Mouse (Mus musculus) heart, postnatal 36 days (tissue): ENCODE results near the gene Duox1. TPM values are rescaled to one million over a fixed set of nuclear protein-coding genes. Genes with fewer than 3 reads are reported as not detected.

Source experiments
- DNase-seq, 2 experiments: peaks; one replicate each; pipeline ENCODE4 v3.0.0; 2021 to 2022
- intact Hi-C: fragments of 180-260 bp; cut with DNase I; formaldehyde crosslinking; loops from one replicate; pipeline ENCODE4 v1.15.1; 2025
- total RNA-seq, 2 experiments: library from RNA; stranded (reverse); gene quantifications; 2 replicates each; pipeline ENCODE4 v1.2.3; 2021

Duox1 gene
- under 1 TPM; 0.17 to 0.27 TPM for total RNA-seq

DNA sequence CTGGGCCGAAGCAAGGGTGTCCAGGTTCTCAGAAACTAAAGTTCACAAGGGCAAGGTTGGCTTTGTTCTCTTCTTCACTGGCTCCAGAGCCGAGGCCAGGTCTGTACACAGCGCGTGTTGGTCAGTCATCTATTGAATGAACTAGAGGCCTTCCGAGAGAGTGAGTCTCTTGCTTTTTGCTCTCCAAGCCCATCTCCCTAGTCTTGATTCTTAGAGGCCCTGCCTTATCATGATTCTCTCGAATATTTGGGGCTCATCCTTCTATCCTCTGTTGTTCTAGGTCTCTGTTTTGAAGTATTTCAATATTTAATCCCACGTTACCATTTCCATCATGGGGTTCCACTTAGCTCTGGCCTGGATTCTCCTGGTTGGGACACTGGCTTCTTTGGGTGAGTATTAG lies at the start of gene Duox1:
TSS of gene Duox1 (plus strand) at position 301 of the 400 bp plus-strand sequence.
- intact Hi-C loops, result no loop called here
- DNase-seq, result no peak

DNA sequence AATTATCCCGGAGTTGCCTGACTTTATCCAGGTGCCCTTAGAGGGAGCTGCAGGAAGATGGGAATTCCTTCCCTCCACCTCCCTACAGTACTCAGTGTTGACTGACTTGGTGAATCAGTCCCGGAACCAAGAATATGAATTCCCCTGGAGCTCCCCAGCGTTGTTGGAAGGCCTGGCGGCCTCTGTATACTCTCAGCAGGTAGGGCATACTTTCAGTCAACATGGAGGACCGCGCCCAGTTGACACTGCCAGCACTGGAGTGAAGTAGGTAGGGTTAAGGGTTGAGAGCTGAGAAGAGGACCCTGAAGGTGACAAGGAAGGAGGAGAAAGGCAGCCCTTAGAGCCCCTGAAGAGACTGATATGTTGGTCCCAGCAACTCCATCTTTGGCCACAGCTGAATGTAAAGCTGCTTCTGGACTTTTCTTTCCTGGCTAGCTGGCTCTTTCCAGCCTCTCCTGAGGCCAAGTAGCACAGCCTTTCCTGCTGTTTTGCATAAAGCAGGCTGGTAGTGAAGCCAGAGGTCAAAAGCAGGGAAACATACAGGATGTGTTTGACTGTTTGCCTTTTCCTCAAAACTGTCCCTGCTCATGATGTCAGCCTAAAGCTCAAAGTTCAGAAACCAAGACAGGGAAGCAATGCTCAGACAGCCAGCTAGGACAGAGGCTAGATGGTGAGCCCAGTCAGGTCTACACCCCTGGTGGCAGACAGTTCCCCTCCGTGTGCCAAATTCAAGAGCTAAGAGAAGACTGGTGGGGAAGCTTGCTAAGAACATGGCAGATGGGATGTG lies 48.9 kb upstream of the Duox1 start:
- intact Hi-C loops, result no loop called here
- DNase-seq, result no peak

DNA sequence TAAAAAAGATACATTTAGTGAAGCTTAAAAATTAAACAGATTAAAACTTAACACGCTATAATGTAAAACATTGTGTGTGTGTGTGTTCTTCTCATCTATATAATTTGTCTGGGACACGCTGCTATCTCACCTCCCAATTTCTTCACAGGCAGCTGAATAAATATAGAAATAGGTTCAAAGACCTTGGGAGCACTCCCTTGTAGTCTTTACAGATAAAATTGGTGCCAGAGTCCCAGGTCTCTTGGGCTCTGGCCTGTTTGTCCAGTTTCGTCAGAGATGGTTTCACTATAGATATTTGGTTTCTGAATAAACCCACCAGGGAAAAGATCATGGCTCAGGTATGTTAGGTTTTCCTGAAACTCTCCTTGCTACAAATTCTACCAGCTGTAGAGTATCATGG lies 36.7 kb upstream of the Duox1 start:
- no peak for DNase-seq
- intact Hi-C loops, result no loop called here

DNA sequence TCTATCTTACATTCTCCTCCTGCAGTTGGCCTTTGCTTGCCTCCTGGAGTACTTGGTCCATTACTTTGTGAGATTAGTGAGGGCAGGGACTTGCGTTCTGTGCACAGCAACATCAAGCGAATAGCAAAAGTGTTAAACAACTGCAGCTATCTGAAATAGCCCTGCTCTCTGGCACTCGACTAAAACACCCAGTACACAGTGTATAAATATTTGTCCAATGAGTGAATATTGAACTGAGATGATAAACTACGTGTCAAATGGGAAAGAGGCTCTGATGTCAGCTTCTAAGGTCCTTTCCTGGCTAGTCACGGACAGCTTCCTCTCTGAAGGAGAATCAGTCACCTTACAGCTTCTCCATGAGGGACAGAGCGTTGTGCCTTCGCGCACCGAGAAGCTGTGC lies 31.4 kb upstream of the Duox1 start:
- intact Hi-C loops, result no loop called here
- DNase-seq, result no peak

DNA sequence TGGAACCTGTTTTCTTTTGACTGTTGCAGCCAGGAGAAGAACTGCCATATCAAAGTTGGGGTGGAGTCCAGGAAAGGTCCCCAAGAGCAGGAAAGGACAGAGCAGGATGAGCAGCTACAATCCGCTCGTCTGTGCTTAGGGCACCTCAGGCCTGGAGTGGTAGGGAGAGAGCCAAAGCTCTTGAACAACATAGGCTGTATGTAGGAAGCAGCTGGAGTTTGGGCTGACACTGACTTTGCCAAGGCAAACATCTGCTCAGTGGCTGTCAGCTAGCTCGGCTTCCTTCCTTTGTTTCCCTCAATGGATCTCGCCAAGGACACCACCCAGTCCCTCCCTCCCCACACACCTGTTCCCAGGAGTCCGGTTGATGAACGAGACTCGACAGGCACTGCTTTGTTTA lies 29.3 kb upstream of the Duox1 start:
- intact Hi-C loops, result no loop called here
- DNase-seq, result no peak

DNA sequence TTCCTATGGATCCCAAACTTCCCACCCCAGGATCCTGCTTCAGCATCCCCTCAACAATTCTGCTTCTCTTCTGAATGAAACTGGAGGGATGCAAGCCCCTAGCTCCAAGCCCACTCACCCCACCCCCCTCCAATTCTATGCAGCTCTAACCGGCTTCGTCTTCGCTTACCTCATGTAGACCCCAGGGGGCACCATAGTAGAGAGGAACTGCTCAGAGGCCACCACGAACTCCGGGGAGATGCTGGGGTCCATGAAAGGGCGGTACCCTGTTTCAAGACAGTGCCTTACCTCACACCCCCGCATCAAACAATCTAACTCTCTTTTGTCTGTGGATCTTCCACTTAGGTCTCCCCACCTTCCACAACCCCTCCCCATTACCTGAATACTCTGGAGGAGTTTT lies 20.6 kb upstream of the Duox1 start:
- intact Hi-C loops, result no loop called here
- no peak for DNase-seq

DNA sequence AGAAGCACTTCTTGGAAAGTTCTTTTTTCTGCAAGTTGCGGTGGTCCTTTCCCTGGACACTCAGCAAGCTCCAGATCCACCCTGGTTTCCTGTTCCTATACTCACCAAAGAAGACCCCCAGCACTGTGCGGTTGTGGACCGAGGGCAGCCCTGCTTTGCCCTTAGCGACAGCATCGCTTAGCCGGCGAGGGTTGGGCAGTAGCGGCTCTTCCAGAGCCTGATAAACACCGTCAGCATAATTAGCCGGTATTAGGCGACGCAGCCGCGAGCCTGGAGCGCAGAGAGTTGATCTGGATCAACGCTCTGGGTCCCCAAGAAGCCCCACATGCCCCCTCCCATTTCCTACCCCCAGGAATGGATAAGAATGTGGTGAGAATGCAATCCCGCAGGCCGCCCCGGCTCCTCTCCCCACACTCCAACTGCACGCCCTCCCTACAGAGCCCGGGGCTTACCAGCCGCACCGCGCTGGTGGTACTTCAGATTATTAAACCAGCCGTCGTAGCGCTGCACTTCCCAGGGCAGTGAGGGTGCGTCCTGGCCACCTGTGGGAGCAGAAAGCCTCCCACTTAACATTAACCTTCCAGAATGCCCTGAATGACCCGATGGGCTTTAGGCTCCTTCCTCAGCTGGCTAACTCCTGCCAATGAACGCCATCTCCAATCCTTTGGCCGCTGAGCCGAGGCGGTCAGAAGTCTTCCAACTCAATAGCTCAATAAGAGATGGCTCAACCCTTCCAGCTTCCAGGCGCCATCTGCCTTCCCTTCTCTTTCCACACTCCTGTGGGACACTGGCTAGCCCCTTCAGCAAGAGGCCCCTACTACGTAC lies 18.0 kb upstream of the Duox1 start:
- intact Hi-C loops, result no loop called here
- no peak for DNase-seq

DNA sequence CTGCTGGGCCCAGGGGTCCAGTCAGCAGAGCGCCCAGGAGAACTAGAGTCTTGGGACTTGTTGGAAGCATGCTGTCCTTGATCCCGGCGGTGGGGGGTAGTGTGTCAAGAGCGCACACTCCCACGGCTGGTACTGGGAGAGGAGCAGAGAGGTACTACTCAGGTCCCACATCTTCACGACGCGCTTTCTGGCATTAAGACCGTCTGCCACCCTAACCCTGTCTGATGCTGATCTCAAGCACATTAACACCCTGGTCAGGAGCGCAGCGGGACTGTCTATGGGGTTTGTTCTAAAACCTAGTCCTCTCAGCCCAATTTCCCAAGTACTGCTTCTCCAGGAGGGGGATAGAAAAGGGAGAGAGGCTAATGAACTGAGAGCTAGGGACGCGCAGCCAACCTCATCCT lies 17.4 kb upstream of the Duox1 start, which contains the start of gene Duox2:
TSS of gene Duox2 (minus strand) at position 354 of the 404 bp plus-strand sequence.
- intact Hi-C loops, result no loop called here
- DNase-seq, result no peak

DNA sequence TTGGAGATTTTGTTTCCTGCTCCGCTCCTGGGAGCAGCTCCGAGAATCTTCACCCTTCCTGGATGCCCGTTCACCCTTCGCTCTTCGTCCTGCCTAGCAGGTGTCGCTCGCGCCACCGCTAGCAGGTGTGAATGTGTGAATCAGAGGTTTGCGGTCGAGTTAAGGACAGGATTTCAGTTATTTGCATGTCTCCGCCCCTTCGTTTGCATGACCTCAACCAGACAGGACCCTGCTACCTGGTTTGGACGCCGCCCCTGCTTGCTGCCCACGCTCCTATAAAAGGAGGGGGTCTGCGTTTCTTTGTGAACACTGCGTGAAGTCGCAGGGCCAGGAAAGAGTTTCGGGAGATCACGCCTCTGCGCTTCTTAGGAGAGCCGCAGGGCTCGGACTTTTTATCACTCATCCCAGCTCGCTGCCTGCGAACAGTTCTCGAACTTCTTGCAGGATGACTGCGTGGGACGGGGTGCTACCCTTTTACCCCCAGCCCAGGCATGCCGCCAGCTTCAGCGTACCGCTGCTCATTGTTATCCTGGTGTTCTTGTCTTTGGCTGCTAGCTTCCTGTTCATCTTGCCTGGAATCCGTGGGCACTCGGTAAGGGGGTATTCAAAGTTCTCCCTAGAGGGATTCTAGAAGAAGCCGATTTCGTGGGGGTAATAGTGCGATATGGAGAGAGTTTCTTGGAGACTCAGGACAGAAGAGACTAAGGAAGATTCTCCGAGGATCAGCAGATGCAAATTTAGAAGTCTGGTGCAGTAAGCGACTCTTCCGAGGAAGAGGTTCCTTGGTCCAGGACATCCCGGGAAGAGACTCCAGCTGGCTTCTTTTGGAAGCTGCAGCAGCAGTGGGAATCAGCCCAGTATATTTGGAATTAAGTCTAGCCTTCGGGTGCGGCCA lies 16.6 kb upstream of the Duox1 start, which contains the start of gene Duoxa2:
TSS of gene Duoxa2 (plus strand) at position 305 of the 895 bp plus-strand sequence.
- intact Hi-C loops, result no loop called here
- no peak for DNase-seq

DNA sequence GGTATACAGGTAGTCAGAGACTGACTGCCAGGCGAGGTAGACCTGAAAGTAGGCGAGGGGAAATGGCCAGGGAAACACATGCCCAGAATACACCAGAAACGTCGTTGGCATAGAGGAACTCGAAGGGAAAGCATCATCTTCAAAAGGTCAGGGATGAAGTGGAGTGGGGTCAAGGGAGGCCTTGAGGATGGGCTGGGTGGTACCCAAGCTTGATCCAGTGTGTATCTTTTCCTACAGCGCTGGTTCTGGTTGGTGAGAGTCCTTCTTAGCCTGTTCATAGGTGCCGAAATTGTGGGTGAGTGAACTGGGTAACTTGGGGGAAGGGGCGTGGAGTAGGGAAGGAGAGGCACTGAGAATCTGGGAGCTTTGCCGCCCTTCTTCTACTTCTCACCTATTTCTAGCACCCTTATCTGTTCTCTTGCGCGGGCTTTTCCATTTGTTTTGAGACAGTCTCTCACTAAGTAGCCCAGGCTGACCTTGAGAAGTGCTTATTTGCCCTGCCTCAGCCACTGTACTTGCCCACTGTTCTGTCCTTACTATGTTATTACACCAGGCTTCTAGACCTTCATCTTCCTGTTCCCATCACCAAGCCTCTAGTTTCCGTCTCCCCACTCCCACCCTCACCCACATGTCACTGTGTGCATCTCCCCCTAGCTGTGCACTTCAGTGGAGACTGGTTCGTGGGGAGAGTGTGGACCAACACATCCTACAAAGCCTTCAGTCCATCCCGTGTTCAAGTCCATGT lies 15.4 kb upstream of the Duox1 start:
- intact Hi-C loops, result loop anchor here (5.0 kb wide), 2 partner anchors 58 to 228 kb away; no protein-coding TSS in a partner anchor
- no peak for DNase-seq

DNA sequence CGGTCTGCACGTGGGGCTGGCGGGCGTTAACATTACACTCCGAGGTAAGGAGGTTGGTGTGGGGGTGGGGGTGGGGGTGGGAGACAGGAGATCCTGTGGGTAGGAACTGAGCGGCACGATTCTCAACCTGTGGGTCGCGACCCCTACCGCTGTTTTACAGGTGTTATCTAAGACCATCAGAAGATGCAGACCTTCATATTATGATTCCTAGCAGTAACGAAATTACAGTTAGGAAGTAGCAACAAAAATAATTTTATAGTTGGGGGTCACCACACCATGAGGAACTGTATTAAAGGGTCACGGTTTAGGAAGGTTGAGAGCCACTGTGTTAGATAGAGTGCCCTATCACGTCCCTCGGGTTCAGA lies 14.8 kb upstream of the Duox1 start:
- intact Hi-C loops, result loop anchor here (5.0 kb wide), 2 partner anchors 58 to 228 kb away; no protein-coding TSS in a partner anchor
- no peak for DNase-seq

DNA sequence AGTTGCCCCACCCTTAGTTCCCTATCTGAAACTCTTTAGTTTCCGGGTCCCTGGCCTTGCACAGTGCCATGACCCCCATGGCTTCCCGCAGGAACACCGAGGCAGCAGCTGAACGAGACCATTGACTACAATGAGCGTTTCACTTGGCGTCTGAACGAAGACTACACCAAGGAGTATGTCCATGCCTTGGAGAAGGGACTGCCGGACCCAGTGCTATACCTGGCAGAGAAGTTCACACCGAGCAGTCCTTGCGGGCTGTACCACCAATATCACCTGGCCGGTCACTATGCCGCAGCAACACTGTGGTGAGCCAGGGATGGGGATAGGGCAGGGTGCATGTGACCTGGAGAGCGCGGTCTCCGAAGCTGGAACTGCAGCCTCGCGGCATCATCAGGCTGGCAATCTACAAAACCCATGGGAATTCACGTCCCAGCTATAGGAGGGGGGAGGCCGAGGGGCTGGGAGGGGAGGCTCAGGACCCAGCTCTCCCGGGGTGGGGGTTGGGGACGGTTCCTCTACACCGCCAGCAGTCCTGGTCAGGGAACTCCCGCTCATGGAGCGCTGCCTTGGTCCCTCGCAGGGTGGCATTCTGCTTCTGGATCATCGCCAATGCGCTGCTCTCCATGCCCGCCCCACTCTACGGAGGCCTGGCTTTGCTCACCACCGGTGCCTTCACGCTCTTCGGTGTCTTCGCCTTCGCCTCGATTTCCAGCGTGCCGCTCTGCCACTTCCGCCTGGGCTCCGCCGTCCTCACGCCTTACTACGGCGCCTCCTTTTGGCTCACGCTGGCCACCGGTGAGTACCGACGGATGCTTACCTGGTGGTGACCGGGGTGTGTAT lies 14.2 kb upstream of the Duox1 start:
- intact Hi-C loops, result loop anchor here (5.0 kb wide), 2 partner anchors 59 to 229 kb away; no protein-coding TSS in a partner anchor
- DNase-seq, result no peak

DNA sequence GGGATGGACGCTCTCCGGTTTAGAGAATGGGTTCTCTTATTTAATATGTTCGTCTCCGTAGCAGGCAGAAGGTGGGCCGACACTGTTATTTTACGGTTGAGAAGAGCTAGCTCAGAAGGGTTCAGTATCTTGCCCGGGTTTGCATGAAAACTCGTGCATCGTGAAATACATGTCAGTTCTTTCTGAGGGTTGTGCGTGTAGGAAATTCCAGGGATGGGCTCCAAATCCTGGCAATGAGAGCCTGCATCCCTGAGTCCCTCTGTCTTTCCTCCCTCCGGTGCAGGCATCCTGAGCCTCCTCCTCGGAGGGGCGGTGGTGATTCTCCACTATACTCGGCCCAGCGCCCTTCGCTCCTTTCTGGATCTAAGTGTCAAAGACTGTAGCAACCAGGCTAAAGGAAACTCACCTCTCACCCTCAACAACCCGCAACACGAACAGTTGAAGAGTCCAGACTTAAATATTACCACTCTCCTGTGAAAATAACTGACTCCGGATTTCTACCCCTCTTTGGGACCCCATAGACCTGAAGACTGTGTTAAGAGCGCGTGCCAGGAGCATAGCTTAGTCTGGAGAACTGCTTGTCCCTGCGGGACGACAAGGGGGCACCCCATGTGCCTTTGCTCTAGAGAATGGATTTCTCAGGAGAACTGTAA lies 13.4 kb upstream of the Duox1 start:
- intact Hi-C loops, result loop anchor here (2.0 to 5.0 kb wide), 3 partner anchors 60 to 230 kb away; no protein-coding TSS in a partner anchor
- no peak for DNase-seq

DNA sequence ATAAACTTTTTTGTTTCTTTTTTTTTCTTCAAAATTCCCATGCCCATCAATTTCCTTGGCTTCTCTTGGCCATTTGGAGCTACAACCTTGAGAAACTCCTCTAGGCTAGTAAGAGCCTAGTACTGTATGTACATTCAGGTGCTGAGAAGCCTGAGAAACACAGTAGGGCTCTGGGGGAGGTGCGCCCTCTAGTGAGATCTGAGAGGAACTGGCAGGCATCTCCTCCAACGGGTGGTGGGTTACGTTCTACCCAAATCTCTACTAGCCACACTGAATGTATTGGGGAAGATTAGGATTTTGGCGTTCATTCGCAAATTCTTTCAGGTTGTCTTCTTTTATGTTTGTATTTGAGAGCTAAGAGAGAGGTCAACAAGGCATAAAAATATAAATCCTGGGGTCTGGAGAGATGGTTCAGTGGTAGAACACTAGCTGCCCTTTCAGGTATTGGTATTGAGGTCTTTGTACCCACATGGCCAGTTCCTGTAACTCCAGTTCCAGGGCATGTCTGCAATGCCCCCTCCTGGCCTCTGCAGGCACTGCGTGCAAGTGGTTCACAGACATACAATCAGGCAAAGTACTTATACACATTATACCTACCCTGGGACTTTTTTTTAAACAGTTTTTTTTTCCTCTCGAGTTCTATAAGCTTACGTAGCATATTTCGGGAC lies 12.8 kb upstream of the Duox1 start:
- intact Hi-C loops, result loop anchor here (2.0 to 5.0 kb wide), 3 partner anchors 60 to 230 kb away; no protein-coding TSS in a partner anchor
- peak; percentile 52 to 55 for DNase-seq

DNA sequence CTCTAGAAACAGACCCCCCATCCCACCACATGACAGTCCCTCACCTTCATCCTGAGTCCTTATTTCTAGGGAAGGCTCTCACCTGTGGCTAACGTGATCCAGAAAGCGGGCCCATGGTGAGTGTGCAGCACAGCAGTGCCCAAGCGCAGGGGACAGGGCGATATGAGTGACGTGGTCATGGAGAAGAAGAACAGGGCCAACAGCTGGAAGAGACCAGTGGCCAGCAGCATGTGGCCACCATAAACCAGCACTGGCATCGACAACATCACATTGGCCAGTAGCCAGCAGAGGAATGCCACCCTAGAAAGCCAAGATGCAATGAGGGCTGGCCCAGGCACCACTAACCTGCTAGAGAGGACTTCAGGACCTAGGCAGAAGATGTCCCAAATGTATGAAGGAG lies 10.9 kb upstream of the Duox1 start:
- DNase-seq, result no peak
- intact Hi-C loops, result loop anchor here (5.0 kb wide), 2 partner anchors 62 to 232 kb away; no protein-coding TSS in a partner anchor

DNA sequence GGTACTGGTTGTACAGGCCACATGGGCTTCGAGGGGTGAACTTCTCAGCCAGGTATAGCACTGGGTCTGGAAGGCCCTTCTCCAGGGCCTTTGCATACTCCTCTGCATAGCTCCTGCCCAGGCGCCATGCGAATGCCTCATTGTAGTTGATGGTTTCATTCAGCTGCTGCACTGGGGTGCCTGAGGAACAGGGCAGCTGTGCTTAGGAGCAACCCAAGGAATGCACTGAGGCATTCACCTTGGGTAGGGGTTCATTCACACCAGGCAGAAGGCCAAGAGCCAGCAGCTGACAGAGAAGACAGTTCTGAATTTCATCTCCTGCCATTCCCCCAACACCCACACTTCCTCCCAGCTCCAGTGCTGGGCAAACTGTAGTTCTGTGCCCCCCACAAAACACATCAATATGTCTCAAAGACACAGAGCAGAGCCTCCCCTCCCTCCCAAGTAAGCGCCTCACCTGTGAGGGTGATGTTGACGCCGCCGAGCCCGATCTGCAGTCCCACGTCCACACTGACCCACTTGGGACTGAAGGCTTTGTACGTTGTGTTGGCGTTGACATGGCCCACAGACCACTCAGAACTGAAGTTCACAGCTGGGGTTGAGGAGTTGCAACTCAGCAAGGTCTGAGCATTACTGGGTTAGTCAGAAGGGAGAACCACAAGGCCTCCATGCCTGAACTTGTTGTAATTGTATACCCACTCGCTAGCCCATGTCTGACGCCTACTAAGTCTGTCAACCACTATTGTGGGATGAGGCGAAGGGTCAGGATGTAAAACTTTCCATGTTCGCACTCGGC lies 10.2 kb upstream of the Duox1 start:
- intact Hi-C loops, result no loop called here
- no peak for DNase-seq

DNA sequence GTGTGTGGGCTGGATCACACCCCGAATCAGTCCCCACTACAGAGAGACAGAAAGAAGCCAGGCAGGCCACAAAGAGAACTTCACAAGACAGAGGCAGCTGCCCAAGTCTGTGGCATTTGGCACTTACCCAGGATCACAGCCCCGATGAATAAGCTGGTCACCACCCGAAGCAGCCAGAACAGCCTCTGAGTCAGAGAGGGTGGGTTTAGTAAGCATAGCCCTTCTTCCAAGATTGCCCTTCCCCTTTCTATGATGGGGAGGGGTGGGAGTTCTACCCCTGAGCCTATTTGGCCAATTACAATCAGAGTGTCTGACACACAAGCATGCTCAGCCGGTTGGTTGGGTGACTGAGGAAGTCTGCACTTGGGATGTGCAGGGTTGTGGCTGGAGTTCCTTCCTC lies 9.3 kb upstream of the Duox1 start:
- no peak for DNase-seq
- intact Hi-C loops, result no loop called here
